Mouse (Mus musculus) thymus, postnatal 14 days (tissue): ENCODE measurements around the gene Top2a.

ENCODE experiments used
- DNase-seq: peaks from one replicate; pipeline ENCODE4 v3.0.0; 2021

The Top2a gene

DNA sequence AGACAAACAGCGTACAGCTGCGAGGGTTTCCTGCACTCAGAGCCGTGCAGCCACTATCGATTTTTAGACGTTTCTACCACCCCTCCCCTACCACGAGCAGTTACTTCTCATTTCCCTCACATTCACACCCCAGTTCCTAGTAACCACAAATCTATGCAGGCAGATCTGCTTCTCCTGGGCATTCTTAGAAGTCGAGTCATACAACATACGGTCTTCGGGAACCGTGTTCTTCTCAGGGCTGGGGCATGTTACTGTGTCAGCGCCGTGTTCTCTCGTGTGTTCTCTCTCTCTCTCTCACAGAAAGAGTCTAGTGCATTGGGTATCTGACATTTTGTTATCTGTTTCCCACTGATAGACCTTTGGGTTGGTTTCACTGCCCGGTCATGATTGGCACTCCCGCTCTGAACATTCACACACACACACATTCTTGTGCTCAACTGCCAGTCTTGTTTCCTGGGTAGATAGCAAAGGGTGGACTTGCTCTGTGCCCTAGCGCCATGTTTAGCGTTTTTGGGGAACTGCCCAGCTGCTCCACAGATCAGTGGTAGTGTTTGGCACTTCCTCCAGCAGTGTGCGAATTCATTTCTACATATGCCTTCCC is 75.9 kb downstream of the Top2a start:
- DNase-seq, result no peak

- DNase-seq, result no peak
These were observed 78.4 kb downstream of the Top2a start for GRCm38 (mm10) chr11:98945605-98945977.

DNA sequence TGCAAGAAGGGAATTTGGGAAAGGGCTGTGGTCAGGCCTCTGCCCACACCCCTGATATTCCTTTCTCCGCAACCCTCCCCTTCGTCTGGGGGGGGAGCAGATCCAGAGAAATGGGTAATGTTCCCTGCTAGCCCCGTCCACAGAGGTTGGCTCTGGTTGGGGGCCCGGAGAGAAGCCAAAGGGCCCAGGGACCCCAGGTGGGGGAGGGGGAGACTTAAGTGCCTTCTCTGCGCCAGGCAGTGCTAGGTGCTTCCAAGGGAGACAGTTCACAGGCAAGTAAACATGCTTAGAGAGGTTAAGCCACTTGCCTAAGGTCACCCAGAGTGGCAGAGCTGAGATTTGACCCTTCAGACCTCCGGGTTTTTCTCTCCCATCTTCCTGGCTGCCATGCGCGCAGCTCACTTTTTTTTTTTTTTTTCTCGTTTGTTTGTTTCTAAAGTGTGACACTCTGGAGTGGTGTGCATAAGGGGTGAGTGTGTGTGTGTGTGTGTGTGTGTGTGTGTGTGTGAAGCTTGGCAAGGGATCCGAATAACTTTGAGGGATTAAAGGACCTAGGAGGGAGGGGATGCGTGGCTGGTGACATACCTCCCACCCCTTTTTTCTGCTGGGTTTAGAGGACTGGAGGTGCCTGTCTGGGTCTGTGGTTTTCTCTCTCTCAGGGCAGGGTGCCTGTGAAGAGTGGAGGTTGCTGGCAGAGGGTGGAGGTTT is 78.9 kb downstream of the Top2a start:
- peak; percentile 74 for DNase-seq

GRCm38 (mm10) chr11:98943741-98944461 is 80.1 kb downstream of the Top2a start:
- DNase-seq, result peak; percentile 56
